Mouse (Mus musculus) ES-E14 (cell line): ENCODE measurements around the gene Birc6.

Source experiments
- HCFC1 ChIP-seq: IDR thresholded peaks from 2 replicates; pipeline ENCODE4 v1.6.1; 2012; ENCODE audit warnings: low read length, inconsistent platforms, borderline replicate concordance; ENCODE audit not compliant: insufficient read depth
- MAFK ChIP-seq: IDR thresholded peaks from 2 replicates; pipeline ENCODE4 v1.6.1; 2014; ENCODE audit warnings: mild to moderate bottlenecking, low read depth, low read length, inconsistent platforms; ENCODE audit not compliant: insufficient read depth
- ZC3H11A ChIP-seq: IDR thresholded peaks from 2 replicates; pipeline ENCODE4 v1.6.1; 2012; ENCODE audit warnings: low read depth, mild to moderate bottlenecking, inconsistent platforms, low read length, borderline replicate concordance
- ZNF384 ChIP-seq: IDR thresholded peaks from 2 replicates; pipeline ENCODE4 v1.6.1; 2012; ENCODE audit warnings: low read depth, low read length, inconsistent platforms

DNA sequence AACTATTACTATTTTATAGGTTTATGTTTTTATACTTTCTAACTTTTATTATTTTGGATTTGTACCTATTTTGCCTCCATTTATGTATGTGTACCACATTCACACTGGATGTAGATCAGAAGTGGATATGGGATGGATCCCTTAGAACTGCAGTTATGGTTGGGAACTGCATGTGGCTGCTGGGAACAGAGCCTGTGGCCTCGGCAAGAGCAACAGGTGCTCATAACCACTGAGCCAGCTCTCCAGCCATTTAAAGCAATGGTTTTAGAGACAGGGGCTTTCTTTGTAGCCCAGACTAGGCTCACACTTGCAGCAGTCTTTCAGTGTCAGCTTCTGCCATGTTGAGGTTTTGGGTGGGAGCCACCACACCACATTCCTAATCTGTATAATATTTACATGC lies 221.6 kb downstream of the Birc6 start:
- TF ChIP-seq MAFK, result no peak
- TF ChIP-seq HCFC1, result no peak
- no peak for TF ChIP-seq ZNF384
- no peak for TF ChIP-seq ZC3H11A
